Mouse (Mus musculus) urinary bladder, adult 2 months (tissue): ENCODE results near the gene Ceacam18. TPM values are rescaled to one million over a fixed set of nuclear protein-coding genes. Genes with fewer than 3 reads are reported as not detected.
"Not testable (repeated sequence)": the region's sequence is repeated elsewhere in the genome, so short reads cannot be mapped to it uniquely, and the experiment has no call there.

Experiments used
- DNase-seq: peaks from one replicate; pipeline ENCODE4 v3.0.0; 2022; ENCODE audit warnings: low spot score
- polyA plus RNA-seq: library from polyadenylated mRNA; depleted of rRNA; stranded (reverse); fragments of >200 nt; gene quantifications from 2 replicates; pipeline ENCODE4 v1.2.3, GENCODE M21; 2012; rRNA removed

The Ceacam18 gene
- not detected in 2 replicates for polyA plus RNA-seq

DNA sequence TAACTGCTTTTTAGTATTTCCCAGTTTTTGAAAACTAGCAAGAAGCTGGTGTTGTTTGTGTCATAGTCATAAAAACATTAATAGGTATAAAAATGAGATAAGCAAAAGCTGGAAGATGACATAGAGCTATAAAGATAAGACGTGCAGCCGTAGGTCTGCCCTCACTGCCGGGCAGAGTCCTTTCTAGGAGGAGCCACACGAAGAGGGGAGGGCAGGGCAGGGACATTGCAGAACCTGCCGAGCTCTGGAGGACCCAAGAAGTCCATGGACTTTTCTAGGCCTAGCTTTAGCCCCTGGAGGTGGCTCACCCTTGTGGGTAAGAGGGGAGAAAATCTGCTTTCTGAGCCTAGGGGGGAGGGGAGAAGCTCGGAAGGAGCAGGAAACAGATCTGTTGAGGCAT is at the start of gene Ceacam18:
Ceacam18 (plus strand) TSS at position 208 of the 400 bp plus-strand sequence.
- no peak for DNase-seq

DNA sequence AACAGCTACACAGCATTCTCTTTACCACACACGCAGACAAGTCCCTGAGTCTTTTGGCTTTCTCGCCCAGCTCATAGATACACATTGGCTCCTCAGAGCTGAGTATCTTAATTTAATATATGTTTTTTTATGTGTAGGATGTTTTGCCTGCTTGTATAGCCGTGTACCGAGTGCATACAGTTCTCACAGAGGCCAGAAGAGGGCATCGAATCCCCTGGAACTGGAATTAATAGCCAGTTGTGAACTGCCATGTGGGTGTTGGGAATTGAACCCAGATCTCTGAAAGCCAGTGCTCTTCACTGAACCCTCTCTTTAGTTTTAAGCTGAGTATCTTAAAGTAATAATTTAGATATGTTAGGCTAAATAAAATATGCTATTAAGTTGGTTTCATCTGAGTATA is 49.7 kb upstream of the Ceacam18 start:
- no peak for DNase-seq

DNA sequence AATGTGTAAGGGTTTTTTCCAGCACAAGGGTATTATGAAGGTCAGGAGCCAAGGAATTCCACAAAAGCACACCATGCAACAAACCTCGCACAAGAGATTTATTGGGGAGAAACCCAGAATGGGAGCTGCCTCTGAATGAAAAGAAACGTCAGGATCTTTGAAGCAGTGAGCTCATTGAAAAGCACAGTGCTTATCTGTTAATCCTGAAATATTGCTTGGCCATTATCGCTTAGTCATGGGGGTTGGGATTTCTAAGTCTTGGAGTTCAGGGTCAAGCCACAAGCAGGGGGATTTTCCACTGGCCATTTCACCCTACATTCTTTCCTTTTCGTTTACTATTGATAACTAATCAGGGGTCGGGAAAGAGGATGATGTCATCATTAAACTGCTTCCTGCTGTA is 32.6 kb upstream of the Ceacam18 start:
- DNase-seq = no peak

DNA sequence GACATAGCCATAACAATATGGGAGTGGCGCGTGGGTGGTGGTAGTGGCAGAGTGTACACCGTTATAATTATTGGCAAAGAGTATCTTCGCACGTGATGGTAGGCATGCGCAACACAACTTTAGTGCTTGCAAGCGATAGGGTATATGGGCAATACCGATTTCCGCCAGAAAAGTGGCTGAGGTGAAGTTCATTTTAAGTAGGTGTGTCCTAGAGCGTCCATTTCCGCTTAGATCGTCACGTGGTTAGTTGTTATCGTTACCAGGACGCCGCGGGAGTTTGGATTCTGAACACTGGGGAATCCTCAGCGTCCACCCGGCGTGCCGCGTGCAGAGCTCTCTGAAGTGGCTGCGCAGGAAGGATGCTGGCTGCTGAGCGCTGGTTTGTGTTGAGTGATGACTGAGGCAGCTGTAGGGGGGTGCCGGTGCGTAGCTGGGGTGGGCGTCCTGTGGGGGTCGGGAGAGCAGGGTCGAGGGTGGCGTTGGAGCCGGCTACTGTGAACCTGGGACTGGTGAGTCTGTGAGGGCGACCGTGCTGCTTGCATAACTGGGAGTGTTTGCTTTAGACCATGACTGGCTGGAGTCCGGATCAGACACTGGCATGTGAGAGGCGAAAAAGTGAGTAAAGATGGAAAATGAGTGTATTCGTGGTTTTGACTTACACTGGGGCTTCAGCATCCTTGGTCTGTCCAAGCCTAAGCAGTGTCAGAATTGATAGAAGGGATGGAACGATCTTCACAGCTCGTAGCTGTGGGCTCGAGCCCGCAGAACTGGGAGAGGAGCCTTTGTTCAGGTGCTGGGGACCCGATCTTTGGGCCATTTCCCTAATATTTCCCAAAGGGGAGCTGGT is 27.4 kb upstream of the Ceacam18 start, which contains the start of gene Zfp819:
Zfp819 (plus strand) TSS at position 274 of the 847 bp plus-strand sequence.
- DNase-seq = peak; percentile 23

DNA sequence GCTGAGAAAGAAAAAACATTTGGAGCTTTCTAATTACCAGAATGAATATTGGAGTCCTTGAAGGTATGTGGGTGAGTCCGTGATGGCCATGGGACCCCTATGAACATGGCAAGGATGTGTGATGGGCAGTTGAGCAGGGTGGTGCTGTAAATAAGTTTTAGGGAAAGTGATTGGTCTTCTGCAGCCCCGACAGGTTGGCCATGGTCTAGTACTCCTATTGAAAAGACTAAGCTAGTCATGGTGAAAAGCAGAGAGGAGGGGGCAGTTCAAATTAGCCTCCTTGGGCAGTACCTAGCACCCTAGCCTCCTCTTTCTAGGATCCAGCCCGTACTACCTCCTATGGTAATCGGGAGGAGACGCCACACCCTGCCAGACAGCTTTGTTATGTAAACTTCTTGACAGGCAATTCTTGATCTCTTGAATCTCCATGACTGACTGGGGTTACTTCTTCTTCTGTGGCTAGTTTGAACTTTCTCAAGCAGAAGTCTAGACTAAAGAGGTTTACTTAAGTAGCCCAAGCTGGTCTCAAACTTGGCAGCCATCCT is 26.7 kb upstream of the Ceacam18 start:
- DNase-seq = no peak

DNA sequence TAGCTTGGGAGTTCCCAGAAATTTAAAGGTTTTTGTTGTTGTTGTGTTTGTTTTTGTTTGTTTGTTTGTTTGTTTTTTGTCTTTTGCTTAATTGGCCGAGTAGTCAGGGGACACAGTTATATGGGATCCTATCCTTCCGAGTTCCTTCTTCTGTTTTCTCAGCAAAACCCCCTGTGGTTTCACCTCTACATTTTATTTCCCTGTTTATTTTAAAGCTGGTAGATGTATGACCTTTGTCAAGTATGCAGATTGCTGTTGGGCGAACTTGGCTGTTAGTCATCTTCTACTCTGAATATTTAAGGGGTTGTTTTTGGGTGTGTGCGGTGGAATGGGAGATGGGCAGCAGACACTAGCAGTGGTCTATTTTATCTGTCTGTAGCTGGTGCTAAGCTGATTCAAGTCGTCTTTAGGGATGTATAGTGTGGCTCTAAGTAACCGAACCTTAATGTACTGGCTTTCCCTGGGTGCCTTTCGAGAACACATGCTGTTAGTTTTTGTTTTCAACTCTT is 26.1 kb upstream of the Ceacam18 start:
- DNase-seq = no peak

DNA sequence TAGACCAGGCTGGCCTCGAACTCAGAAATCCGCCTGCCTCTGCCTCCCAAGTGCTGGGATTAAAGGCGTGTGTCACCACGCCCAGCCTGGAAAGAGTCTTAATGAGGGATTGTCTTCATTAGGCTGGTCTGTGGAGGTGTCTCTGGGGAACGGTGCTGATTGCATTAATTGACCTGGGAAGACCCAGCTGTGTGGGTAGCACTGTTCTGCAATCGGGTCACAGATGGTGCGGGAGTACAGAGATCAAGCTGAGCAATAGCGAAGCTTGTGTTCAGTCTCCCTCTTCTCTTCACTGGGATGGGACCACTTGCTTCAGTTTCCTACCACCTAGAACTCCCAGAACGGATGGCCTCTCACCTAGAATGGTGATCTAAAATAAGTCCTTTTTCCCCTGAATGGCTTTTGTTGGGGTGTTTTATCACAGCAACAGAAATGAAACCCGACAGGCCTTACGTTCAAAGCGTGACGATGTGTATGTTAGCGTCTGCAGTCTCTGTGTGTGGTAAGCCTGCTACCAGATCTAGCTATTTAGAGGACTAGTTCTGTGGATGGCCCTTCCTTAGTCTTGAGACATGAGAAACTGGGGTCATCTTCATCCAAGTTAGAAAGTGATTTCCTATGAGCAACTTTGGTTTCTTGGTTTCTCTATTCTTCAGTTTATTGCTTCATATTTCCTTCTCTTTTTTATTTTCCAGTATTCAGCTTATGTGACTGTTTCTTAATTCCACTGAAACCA is 20.5 kb upstream of the Ceacam18 start:
- no peak for DNase-seq

DNA sequence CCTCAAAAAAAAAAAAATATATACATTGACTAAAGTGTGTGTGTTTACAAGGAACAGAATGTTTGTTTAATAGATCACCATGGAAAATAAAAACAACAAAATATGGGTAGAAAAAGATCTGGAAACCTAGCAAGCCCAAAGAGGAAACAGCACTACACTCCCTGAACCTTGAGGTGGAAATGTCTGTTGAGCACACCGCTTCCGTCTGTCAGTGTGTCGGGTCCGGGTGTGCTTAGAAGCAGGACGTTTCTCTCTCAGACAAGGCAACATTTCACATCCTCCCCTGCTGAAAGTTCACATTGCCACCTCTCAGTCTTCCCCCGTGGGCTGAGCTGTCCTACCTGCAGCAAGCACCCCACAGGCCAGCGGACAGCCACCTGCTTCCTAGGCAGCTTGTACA is 11.6 kb upstream of the Ceacam18 start:
- no peak for DNase-seq

DNA sequence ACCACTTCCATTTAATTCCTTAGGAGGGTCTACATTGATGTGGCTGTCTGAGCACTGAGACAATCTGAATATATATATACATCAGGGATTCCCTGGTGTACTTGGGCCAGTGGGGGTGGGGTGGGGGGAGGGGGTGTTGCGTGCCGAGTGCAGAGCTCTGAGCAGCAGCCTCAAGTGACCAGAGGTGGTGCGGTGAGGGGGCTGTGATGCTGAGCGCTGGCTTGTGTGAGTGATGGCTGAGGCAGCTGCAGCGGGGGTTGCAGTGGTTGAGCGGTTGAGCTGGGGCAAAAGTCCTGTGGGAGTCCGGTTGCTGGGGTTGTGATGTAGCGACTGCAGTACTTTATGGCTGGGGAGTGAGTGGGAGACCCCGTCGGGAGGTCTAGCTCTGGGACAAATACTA is 10.7 kb upstream of the Ceacam18 start:
- DNase-seq = no peak

DNA sequence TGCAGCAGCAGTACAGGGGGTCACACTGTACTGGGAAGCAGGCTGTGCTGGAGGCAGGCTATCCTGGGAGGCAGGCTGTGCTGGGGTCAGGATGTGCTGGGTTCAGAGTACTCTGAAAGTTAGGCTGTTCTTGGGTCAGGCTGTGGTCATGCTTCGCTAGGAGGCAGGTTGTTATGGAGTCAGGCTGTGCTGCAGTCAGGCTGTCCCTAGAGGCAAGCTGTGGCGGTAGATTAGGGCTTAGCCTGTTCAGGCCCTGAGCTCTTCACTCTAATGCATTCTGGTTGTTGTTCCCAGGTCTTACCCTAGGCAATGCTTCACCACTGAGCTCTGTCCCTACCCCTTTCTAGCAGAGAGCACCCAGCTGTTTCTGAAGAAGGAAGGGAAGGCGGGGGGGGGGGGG is 9.4 kb upstream of the Ceacam18 start:
- DNase-seq = no peak

DNA sequence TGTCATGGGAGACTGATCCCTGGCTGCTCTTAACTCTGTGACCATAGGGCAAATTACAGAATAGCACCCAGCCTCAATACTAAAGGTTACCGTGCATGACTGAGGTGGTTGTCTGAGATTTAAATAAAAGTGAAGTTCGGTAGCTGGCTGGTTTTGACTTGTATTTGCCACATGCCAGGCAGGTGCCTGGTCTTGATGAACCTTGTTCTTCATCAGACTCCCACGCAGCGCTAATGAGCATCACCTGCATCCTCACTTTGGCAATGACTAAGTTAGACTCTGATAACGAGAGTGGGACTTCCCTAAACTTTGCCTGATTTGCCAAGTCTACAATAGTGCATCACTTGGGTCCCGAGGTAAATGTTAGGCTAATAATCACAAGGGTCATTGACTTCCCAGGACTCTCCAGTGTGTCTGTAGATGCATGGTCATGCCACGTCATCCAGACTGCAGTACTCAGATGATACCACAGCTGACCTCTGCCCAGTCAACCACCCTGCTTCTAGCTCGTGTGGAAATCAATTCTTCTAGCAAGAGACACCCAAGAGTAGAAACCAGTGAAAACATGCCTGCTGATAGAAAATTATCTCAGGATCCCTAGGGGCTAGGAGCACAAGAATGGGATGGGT is 8.6 kb upstream of the Ceacam18 start:
- DNase-seq = no peak

DNA sequence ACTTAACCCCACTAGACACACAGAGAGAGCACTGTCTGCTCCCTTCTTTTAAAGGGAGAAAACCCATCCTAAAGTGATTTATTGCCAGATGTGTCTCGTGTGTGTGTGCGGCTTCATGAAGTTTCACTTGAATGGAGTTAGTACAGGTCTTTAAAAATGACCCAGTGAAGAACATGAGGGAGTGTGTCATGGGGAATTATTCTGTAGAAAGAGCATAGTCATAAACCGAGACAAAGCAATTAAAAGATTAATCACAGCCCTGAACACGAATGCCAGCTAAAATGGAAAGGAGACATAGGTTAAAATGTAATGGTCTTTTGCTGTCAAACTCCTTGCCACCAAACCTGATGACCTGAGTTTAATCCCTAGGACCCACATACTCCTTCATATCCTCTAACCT is 567 bp upstream of the Ceacam18 start:
- DNase-seq = no peak

DNA sequence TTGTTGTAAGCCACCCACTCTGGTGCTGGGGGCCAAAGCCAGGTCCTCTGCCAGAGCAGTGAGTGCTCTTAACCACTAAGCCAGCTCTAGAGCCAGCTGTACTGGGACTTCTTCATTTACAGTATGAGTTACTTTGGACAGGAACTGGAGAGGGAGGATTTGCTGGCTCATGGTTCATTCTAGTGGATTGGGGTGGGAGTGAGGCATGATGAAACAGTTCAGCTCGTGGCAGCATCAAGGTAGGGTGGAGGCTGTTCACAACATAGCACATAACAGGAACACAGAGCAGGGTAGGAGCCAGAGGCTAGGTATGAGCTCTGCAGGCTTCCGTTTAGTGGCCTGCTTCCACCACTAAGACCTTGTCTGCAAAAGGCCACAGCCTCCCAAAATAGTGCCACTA is 1.7 kb downstream of the Ceacam18 start:
- DNase-seq = no peak

DNA sequence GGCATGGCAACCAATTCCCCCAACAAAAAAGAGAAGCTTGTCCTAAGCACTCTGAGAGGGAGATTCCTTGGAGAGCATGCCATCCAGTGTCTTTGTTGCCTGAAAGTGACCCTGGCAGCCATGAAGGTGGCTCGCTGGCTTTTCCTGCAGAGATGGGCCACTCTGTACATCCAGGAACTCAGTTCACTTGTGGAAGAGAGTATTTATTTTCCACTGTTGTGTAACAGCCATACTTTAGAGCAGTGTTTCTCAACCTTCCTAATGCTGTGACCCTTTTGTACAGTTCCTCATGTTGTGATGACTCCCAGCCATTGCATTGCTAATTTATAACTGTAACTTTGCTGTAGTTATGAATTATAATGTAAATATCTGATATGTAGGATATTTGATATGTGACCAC is 2.6 kb downstream of the Ceacam18 start:
- DNase-seq = no peak

DNA sequence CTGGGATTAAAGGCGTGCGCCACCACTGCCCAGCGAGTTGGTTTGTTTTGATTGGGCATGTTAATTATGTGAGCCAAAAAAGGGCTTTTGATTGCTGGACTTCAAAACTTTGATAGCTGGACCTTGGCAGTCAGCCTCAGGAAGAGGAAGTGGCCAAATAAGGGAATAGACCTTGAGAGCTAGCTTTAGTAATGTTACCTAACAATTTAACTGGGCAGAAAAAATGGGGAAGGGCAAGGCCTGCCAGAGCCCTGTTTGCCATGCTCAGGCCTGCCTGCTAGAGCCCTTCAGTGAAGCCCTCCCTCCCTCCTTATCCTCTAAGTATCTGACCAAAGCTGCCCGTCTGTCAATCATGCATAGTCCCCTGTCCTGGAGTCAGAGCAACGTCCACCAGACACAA is 8.1 kb downstream of the Ceacam18 start:
- DNase-seq = no peak

DNA sequence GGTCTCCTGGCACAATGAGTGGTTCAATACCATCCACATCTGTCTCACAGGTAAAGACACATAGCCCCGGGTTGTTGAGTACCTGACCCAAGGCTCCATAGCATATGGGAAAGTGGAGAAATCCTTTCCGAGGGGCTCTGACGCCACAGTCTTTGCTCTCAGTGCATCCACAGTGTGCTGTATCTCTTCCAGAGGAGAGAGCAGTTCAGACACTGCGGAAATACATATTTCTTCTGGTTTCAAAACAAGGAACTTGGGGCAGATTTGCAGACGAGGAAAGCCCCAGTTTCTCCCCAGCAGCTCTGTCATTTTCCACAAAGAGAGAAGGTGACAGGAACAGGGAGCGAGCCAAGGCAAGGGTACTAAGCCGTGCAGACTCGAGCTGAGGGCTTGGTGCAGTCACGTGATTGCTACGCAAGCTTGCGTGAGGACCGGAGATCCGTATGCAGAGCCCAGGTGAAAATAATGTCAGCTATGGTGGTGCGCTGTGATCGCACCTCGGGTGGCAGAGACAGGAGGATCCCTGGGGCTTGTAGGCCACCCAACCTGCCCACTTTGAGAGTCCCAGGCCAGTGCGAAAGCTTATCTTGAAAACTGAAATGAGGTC is 8.6 kb downstream of the Ceacam18 start:
- DNase-seq = no peak

DNA sequence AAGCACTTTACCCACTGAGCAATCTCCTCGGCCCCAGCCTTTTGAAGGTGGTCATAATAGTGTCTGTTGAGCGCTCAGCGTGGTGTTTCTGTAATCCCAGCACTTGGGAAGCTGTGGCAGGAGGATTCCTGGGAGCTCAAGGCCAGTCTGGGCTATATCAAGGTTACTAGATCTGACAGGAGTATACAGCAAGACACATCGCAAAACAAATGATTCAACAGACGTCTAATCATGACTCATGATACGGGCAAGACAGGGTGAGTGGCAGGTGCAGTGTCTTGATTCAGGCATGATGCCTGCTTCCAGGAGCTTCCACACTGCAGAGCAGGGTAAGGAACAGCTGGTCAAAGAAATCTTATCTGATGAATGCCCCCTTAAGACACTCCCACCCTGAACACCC is 18.2 kb downstream of the Ceacam18 start:
- DNase-seq = no peak

DNA sequence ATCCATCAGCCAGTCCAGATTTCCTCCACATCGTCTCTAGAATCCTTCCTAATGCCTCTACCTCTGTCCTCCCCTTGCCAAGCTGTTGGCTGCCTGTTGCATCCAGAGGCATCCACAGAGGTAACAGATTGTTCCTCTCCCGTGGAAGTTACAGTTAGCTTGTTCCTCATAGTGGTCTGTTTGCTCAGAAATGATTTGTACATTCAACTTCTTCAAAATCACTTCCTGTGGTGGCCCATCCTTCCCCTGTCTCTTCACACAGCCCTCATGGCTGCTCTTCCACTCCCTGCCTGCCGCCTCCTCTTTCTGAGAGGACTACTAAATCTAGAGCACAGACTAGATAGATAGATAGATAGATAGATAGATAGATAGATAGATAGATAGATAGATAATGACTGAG is 20.0 kb downstream of the Ceacam18 start:
- no peak for DNase-seq

DNA sequence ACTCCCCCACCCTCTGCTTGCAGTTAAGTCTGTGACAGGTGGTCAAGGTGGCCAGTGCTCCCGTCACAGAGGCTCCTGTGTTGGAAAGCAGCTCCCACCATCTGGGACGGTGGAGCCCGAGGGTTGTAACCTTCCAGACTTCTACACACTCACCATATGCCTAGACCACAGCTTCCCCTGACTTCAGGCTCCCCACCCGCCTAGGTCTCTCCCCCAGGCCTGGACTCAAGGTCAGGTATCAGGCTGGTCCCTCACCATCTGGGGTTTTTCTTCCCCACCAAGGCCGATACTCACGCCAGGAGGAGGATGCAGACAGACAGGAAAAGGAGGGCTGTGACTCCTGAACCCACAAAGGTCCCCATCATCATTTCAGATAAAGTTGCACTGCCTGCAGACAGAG is 21.7 kb downstream of the Ceacam18 start:
- no peak for DNase-seq

DNA sequence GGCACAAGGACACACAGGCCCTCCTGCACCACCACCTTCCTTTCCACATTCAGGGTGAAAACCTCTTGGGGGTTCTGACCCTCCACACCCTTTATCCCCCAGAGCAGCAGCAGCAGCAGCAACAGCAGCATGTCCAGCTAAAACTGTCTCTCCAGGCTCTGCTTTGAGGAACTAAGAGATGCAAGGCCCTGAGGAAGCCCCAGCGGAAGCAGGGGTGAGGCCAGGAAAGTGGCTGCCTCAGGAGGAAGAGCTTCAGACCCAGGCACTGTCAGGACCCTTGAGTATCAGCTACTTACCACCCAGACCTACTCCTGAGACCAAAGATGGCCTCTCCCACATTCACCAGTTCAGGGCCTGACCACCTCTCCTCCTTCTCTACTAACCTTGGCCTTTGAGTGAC is 25.5 kb downstream of the Ceacam18 start, which contains the start of gene Siglece:
Siglece (minus strand) TSS at position 160 of the 400 bp plus-strand sequence.
- DNase-seq = no peak

DNA sequence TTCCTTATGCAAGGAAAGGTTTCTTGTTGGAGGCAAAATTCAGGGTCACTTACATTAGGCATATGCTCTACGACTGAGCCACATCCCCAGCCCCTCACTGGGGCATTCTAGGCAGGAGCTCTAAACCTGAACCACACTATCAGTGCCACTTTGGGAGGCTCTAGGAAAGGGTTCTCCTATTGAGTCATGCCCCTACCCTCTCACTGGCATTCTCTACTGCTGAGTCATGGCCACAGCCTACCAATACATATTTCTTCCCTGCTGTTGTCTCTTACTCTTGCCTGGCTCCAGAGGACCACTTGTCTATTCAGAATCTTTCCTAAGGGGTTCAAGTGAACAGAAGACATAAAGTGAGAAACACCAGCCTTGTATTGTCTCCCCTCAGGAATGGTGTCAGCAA is 28.3 kb downstream of the Ceacam18 start:
- DNase-seq = no peak

DNA sequence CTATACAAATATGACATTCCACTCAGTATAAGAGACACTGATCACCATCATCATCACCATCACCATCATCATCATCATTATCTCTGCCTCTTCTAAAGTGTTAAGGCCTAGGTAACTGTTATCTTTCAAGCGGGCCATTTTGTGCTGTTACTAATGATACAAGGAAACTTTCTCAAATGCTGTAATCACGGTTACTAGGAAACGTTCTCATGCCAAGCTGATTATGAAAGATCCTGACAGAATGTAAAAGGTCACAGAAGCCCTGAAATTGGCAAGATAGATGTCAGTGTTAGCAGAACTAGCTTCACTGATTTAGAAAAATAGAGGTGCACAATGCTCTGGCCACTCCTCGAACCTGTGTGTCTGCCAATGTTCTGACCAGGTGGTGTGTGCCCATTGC is 32.7 kb downstream of the Ceacam18 start:
- not testable (repeated sequence) for DNase-seq
